Mouse (Mus musculus) forebrain, embryonic 16.5 days (tissue): ENCODE data around the gene Sv2c. TPM values are rescaled to one million over a fixed set of nuclear protein-coding genes. Genes with fewer than 3 reads are reported as not detected.

Experiments
- ATAC-seq: fragments of 200-750 bp; cut with Nextera tagmentation; 2 replicates; pipeline ENCODE4 v1.8.0; 2017; ENCODE audit warnings: mild to moderate bottlenecking, moderate library complexity
- H3K27ac ChIP-seq: fragments of 300-500 bp; sonication (generic); 2 replicates; pipeline ENCODE4 v1.5.1; 2014; ENCODE audit warnings: low read length, control low read depth
- H3K27me3 ChIP-seq: fragments of 300-500 bp; sonication (generic); replicated peaks from 2 replicates; pipeline ENCODE4 v1.6.1; 2014; ENCODE audit warnings: low read length; ENCODE audit not compliant: control insufficient read depth, insufficient read depth
- H3K36me3 ChIP-seq: fragments of 300-500 bp; sonication (generic); 2 replicates; pipeline ENCODE4 v1.6.1; 2014; ENCODE audit not compliant: control insufficient read depth, insufficient read depth
- H3K4me1 ChIP-seq: fragments of 300-500 bp; sonication (generic); replicated peaks from 2 replicates; pipeline ENCODE4 v1.6.1; 2014; ENCODE audit warnings: low read length; ENCODE audit not compliant: control insufficient read depth, insufficient read depth
- H3K4me2 ChIP-seq: fragments of 300-500 bp; sonication (generic); 2 replicates; pipeline ENCODE4 v1.6.1; 2014; ENCODE audit warnings: mild to moderate bottlenecking, low read length, control low read depth
- H3K4me3 ChIP-seq: fragments of 300-500 bp; sonication (generic); replicated peaks from 2 replicates; pipeline ENCODE4 v1.5.1; 2014; ENCODE audit warnings: mild to moderate bottlenecking, low read length, control low read depth
- H3K9ac ChIP-seq: fragments of 300-500 bp; sonication (generic); replicated peaks from 2 replicates; pipeline ENCODE4 v1.6.1; 2014; ENCODE audit warnings: low read depth, low read length, control low read depth
- H3K9me3 ChIP-seq: fragments of 300-500 bp; sonication (generic); 2 replicates; pipeline ENCODE4 v1.6.1; 2016; ENCODE audit warnings: low read length; ENCODE audit not compliant: control insufficient read depth
- WGBS: fragments of 180-500 bp; shearing (Covaris S2); extraction: QIAGEN DNeasy Blood & Tissue Kit; methylation state at CpG from one replicate; pipeline ENCODE4 v1.1.7; 2014; 5-methylcytosine and 5-hydroxymethylcytosine counted together
- polyA plus RNA-seq: library from polyadenylated mRNA; unstranded; fragments of >200 nt; fragmentation: Nextera tagmentation; extraction: Ambion mirVana; gene quantifications from 2 replicates; pipeline ENCODE4 v1.2.1, GENCODE M21; 2015

Sv2c gene
- polyA plus RNA-seq, 1 experiment from 2014 or later, result 4.8 TPM

GRCm38 (mm10) chr13:95965596-95965995 lies 166.8 kb downstream of the Sv2c start:
- no peak overlapping the region for H3K4me2 ChIP-seq
- H3K36me3 ChIP-seq, result no peaks in the 10 kb centered on the region
- H3K4me3 ChIP-seq, result no peak overlapping the region
- no peaks in the 10 kb centered on the region for H3K9me3 ChIP-seq
- H3K4me1 ChIP-seq, result peaks cover 13% of the 10 kb centered on the region
- 73% methylated on average over 6 of the region's 6 CpGs for WGBS
- H3K27me3 ChIP-seq, result no peaks in the 10 kb centered on the region
- no peak overlapping the region for H3K27ac ChIP-seq
- ATAC-seq, result no peak
- H3K9ac ChIP-seq, result no peak overlapping the region

GRCm38 (mm10) chr13:95965162-95965561 lies 167.2 kb downstream of the Sv2c start:
- Histone ChIP-seq H3K4me2 (no peak overlapping the region), H3K4me1 (peaks cover 16% of the 10 kb centered on the region), H3K27ac (no peak overlapping the region), H3K27me3 (no peaks in the 10 kb centered on the region), H3K4me3 (no peak overlapping the region), H3K36me3 (no peaks in the 10 kb centered on the region), H3K9me3 (no peaks in the 10 kb centered on the region), H3K9ac (no peak overlapping the region)
- 83% methylated on average over 10 of the region's 10 CpGs for WGBS
- no peak for ATAC-seq

- Histone ChIP-seq H3K4me3 (no peak overlapping the region), H3K4me1 (peaks cover 21% of the 10 kb centered on the region), H3K27ac (no peak overlapping the region), H3K27me3 (no peaks in the 10 kb centered on the region), H3K9me3 (no peaks in the 10 kb centered on the region), H3K36me3 (no peaks in the 10 kb centered on the region), H3K9ac (no peak overlapping the region), H3K4me2 (no peak overlapping the region)
- WGBS, result 58% methylated on average over 8 of the region's 8 CpGs
- no peak for ATAC-seq
Measured at GRCm38 (mm10) chr13:95964226-95964625, 168.2 kb downstream of the Sv2c start.

GRCm38 (mm10) chr13:95963671-95964070 lies 168.7 kb downstream of the Sv2c start:
- Histone ChIP-seq H3K27ac (no peak overlapping the region), H3K4me1 (peaks cover 21% of the 10 kb centered on the region), H3K9me3 (no peaks in the 10 kb centered on the region), H3K9ac (no peak overlapping the region), H3K36me3 (no peaks in the 10 kb centered on the region), H3K4me3 (no peak overlapping the region), H3K4me2 (no peak overlapping the region), H3K27me3 (no peaks in the 10 kb centered on the region)
- ATAC-seq, result no peak
- 100% methylated on average over 1 of the region's 1 CpGs for WGBS

- WGBS, result 19% methylated on average over 7 of the region's 7 CpGs
Measured at GRCm38 (mm10) chr13:95961905-95962304, 170.5 kb downstream of the Sv2c start.

GRCm38 (mm10) chr13:95961191-95961791 lies 171.1 kb downstream of the Sv2c start:
- peak overlapping the region; percentile 20 for H3K9ac ChIP-seq
- peak; percentile 59 for ATAC-seq
- no peaks in the 10 kb centered on the region for H3K9me3 ChIP-seq
- H3K27ac ChIP-seq, result no peak overlapping the region
- no peaks in the 10 kb centered on the region for H3K27me3 ChIP-seq
- peak overlapping the region; percentile 48 for H3K4me3 ChIP-seq
- 5% methylated on average over 29 of the region's 29 CpGs for WGBS
- no peaks in the 10 kb centered on the region for H3K36me3 ChIP-seq
- peak overlapping the region; percentile 94 for H3K4me2 ChIP-seq
- H3K4me1 ChIP-seq, result peaks cover 21% of the 10 kb centered on the region

More at GRCm38 (mm10) chr13:95961905-95962304, 170.5 kb downstream of the Sv2c start:
- H3K9ac ChIP-seq, result no peak overlapping the region
- H3K27ac ChIP-seq, result no peak overlapping the region
- H3K36me3 ChIP-seq, result no peaks in the 10 kb centered on the region
- H3K9me3 ChIP-seq, result no peaks in the 10 kb centered on the region
- H3K4me1 ChIP-seq, result peaks cover 21% of the 10 kb centered on the region
- no peaks in the 10 kb centered on the region for H3K27me3 ChIP-seq
- no peak; the same call in 1 of the 2 replicates for ATAC-seq
- H3K4me3 ChIP-seq, result no peak overlapping the region
- peak overlapping the region; percentile 94 for H3K4me2 ChIP-seq

GRCm38 (mm10) chr13:95960477-95961185 lies 171.7 kb downstream of the Sv2c start:
- 3% methylated on average over 10 of the region's 10 CpGs for WGBS
- H3K9me3 ChIP-seq, result no peaks in the 10 kb centered on the region
- peak overlapping the region; percentile 48 for H3K4me3 ChIP-seq
- no peaks in the 10 kb centered on the region for H3K36me3 ChIP-seq
- H3K4me1 ChIP-seq, result peaks cover 21% of the 10 kb centered on the region
- H3K9ac ChIP-seq, result peak overlapping the region; percentile 20; the same call in 1 of the 2 replicates
- ATAC-seq, result peak; percentile 9; the same call in 1 of the 2 replicates
- H3K27ac ChIP-seq, result no peak overlapping the region
- peak overlapping the region; percentile 94 for H3K4me2 ChIP-seq
- H3K27me3 ChIP-seq, result no peaks in the 10 kb centered on the region

- ATAC-seq, result no peak
- Histone ChIP-seq H3K4me2 (no peak overlapping the region), H3K4me3 (no peak overlapping the region), H3K27ac (no peak overlapping the region), H3K36me3 (no peaks in the 10 kb centered on the region), H3K9ac (no peak overlapping the region), H3K27me3 (no peaks in the 10 kb centered on the region), H3K9me3 (no peaks in the 10 kb centered on the region), H3K4me1 (peaks cover 21% of the 10 kb centered on the region)
- 11% methylated on average over 14 of the region's 14 CpGs for whole genome bisulfite sequencing
Measured at GRCm38 (mm10) chr13:95959651-95960476, 172.5 kb downstream of the Sv2c start.

GRCm38 (mm10) chr13:95957134-95957533 lies 175.2 kb downstream of the Sv2c start:
- WGBS, result 86% methylated on average over 10 of the region's 10 CpGs

More at GRCm38 (mm10) chr13:95957134-95957533, 175.2 kb downstream of the Sv2c start:
- H3K9me3 ChIP-seq, result no peaks in the 10 kb centered on the region
- H3K27me3 ChIP-seq, result no peaks in the 10 kb centered on the region
- H3K27ac ChIP-seq, result no peak overlapping the region
- no peak overlapping the region for H3K9ac ChIP-seq
- H3K4me3 ChIP-seq, result no peak overlapping the region
- no peak overlapping the region for H3K4me2 ChIP-seq
- H3K4me1 ChIP-seq, result peaks cover 24% of the 10 kb centered on the region
- H3K36me3 ChIP-seq, result no peaks in the 10 kb centered on the region
- ATAC-seq, result no peak
